ENCODE assay signal across 8 mouse cellular contexts in the genomic region with DNA sequence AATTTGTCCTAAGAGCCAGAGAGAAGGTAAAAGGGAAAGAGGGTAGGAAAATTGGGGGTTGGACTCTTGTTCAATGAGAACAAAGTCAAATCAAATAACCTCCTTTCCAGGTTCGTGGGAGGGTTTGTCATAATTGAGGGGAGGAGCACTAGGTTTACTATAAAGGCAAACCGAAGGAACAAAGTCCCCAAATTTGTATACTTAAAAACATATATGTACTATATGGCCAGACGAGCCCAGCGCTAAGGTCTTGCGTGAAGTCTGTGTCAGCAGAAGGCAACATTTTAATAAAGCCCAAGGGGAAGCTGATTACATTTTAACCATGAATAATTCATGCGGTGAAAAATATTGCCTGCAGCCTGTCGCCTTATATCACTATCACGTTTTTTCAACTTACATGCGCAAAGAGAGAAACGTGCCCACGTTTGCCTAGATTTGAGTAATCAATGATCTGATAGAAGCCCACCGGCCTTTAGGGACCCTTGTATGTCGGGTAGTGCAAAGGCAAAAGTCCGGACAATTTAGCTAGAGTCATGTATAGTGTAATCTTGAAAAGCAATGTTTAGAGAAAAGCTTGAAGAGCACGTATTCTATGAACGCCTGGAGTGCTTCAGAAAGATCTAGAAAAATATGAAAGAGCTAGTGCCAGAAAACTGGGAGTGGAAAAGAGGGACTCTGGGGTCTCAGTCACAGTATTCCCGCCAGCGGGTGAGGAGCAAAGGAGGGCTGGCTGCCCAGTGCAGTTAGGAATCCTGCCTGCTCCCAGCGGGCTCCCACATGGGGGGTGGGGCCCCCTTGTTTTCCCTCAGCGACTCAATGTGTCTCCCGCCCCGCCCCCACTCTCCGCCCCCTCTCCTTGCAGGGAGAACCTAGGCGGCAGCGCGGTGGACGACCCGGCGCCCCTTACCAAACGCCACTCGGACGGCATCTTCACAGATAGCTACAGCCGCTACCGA. TPM values are rescaled to one million over a fixed set of nuclear protein-coding genes. Genes with fewer than 3 reads are reported as not detected.
DNase-seq lines count a peak whose midpoint lies in the region; ATAC-seq lines count a peak whose summit lies in the region.

No protein-coding gene starts in this region.

- H3K4me2 ChIP-seq in heart, embryonic 11.5 days = peak overlapping the region; percentile 67
- H3K4me2 ChIP-seq in hindbrain, embryonic 11.5 days (replicated peaks; ENCODE audit: low read depth, low read length) = peak overlapping the region; percentile 57
- H3K4me2 ChIP-seq in midbrain, embryonic 13.5 days (replicated peaks) = peak overlapping the region; percentile 80

- intact Hi-C loops in heart, postnatal 10 days (cut with DNase I) = no loop called here

- WGBS in heart, embryonic 11.5 days (ENCODE audit: insufficient replicate concordance) = under 1% methylated on average over 34 of the region's 34 CpGs
- under 1% methylated on average over 34 of the region's 34 CpGs for WGBS in hindbrain, embryonic 11.5 days
- WGBS in midbrain, embryonic 13.5 days = under 1% methylated on average over 34 of the region's 34 CpGs

- no peak overlapping the region for H3K27ac ChIP-seq in heart, embryonic 11.5 days (ENCODE audit: low read depth, low read length)
- peak overlapping the region; percentile 78 for H3K27ac ChIP-seq in hindbrain, embryonic 11.5 days (ENCODE audit: low read depth, low read length)
- H3K27ac ChIP-seq in midbrain, embryonic 13.5 days = peak overlapping the region; percentile 88

- no peak for ATAC-seq in heart, embryonic 11.5 days (replicated peaks; ENCODE audit: insufficient number of reproducible peaks, low FRiP score, low TSS enrichment)
- peak; percentile 62 for ATAC-seq in hindbrain, embryonic 11.5 days (ENCODE audit: low FRiP score)
- peak; percentile 51 for ATAC-seq in midbrain, embryonic 13.5 days
- no peak for ATAC-seq in CD4-positive, CD25-positive, alpha-beta regulatory T cell, adult 4 months

- H3K9me3 ChIP-seq in heart, embryonic 11.5 days (replicated peaks; ENCODE audit: control insufficient read depth, low read length) = no peaks in the 10 kb centered on the region
- no peaks in the 10 kb centered on the region for H3K9me3 ChIP-seq in hindbrain, embryonic 11.5 days (ENCODE audit: control insufficient read depth, low read length)
- H3K9me3 ChIP-seq in midbrain, embryonic 13.5 days = no peaks in the 10 kb centered on the region

- no peak for DNase-seq in heart, postnatal 10 days
- DNase-seq in R1 (ENCODE audit: low read depth, low spot score) = peak; percentile 54
- peak; percentile 66 for DNase-seq in hindbrain, embryonic 11.5 days (ENCODE audit: low spot score)
- no peak for DNase-seq in c-Kit-positive CD71-positive TER-119-positive erythroid progenitor cells, embryonic 14.5 days (ENCODE audit: low spot score)
- no peak for DNase-seq in ovary, adult 18-20 months (ENCODE audit: low spot score)

- H3K36me3 ChIP-seq in heart, embryonic 11.5 days (ENCODE audit: control insufficient read depth, insufficient read depth, low read length) = no peaks in the 10 kb centered on the region
- no peaks in the 10 kb centered on the region for H3K36me3 ChIP-seq in hindbrain, embryonic 11.5 days (ENCODE audit: control insufficient read depth, insufficient read depth, low read length)
- H3K36me3 ChIP-seq in midbrain, embryonic 13.5 days = no peaks in the 10 kb centered on the region

- H3K4me1 ChIP-seq in heart, embryonic 11.5 days (ENCODE audit: control insufficient read depth, insufficient read depth, low read length) = peaks cover 11% of the 10 kb centered on the region; the same call in 1 of the 2 replicates
- no peaks in the 10 kb centered on the region; the same call in 1 of the 2 replicates for H3K4me1 ChIP-seq in hindbrain, embryonic 11.5 days (replicated peaks; ENCODE audit: control insufficient read depth, insufficient read depth, low read length)
- peaks cover 43% of the 10 kb centered on the region for H3K4me1 ChIP-seq in midbrain, embryonic 13.5 days (replicated peaks)

- peaks cover 58% of the 10 kb centered on the region for H3K27me3 ChIP-seq in heart, embryonic 11.5 days (ENCODE audit: control insufficient read depth, insufficient read depth, low read length)
- H3K27me3 ChIP-seq in hindbrain, embryonic 11.5 days (ENCODE audit: control insufficient read depth, insufficient read depth, low read length) = peaks cover 44% of the 10 kb centered on the region
- H3K27me3 ChIP-seq in midbrain, embryonic 13.5 days = peaks cover 57% of the 10 kb centered on the region

- H3K9ac ChIP-seq in heart, embryonic 11.5 days (ENCODE audit: low read depth, low read length) = no peak overlapping the region
- peak overlapping the region; percentile 52; the same call in 1 of the 2 replicates for H3K9ac ChIP-seq in hindbrain, embryonic 11.5 days (ENCODE audit: low read depth, low read length)
- peak overlapping the region; percentile 73 for H3K9ac ChIP-seq in midbrain, embryonic 13.5 days (replicated peaks)

- peak overlapping the region; percentile 40 for H3K4me3 ChIP-seq in heart, embryonic 11.5 days (ENCODE audit: low read depth, low read length)
- peak overlapping the region; percentile 27 for H3K4me3 ChIP-seq in hindbrain, embryonic 11.5 days (ENCODE audit: low read depth, low read length)
- peak overlapping the region; percentile 49 for H3K4me3 ChIP-seq in midbrain, embryonic 13.5 days (replicated peaks)

RNA-seq across cellular contexts. Expression of a gene that starts 4.5 kb away (rescaled TPM):
- polyA plus RNA-seq in heart, embryonic 11.5 days (2014; fragmentation: Nextera tagmentation; extraction: Ambion mirVana) = 0.10 TPM in 2 replicates
- total RNA-seq in heart, postnatal 10 days (2021) = not detected
- polyA plus RNA-seq in hindbrain, embryonic 11.5 days (2014; fragmentation: Nextera tagmentation; extraction: Ambion mirVana) = 18.2 and 19.1 TPM in 2 replicates
- 18.8 and 20.3 TPM in 2 replicates for polyA plus RNA-seq in midbrain, embryonic 13.5 days (2015; fragmentation: Nextera tagmentation; extraction: Ambion mirVana)
- polyA plus RNA-seq in CD4-positive, CD25-positive, alpha-beta regulatory T cell, adult 4 months (2017; shearing (Covaris generic)) = not detected

Comparison
In these comparisons a context has a peak if more than half of its experiments do, and no peak if none do; other contexts are left out.
1. ATAC-seq: peak in hindbrain, embryonic 11.5 days (single experiment) and midbrain, embryonic 13.5 days (single experiment); none in heart, embryonic 11.5 days (single experiment) and CD4-positive, CD25-positive, alpha-beta regulatory T cell, adult 4 months (single experiment).
2. DNase-seq: peak in R1 (single experiment) and hindbrain, embryonic 11.5 days (single experiment); none in heart, postnatal 10 days (0 of 2), c-Kit-positive CD71-positive TER-119-positive erythroid progenitor cells, embryonic 14.5 days (single experiment) and ovary, adult 18-20 months (single experiment).
3. RNA of a gene that starts 4.5 kb away (polyA plus RNA-seq): 18.2 to 19.1 TPM in hindbrain, embryonic 11.5 days and 18.8 to 20.3 TPM in midbrain, embryonic 13.5 days; 0.10 TPM in heart, embryonic 11.5 days and not detected in CD4-positive, CD25-positive, alpha-beta regulatory T cell, adult 4 months; every median in the first group is over 10 times any median in the second.
4. Peak in every context shown above with its lines, with median percentiles within 50 percentile points of each other: H3K4me2 ChIP-seq and H3K4me3 ChIP-seq.